Mouse (Mus musculus) bone marrow, adult 2 months (tissue): Measurements from ENCODE around the gene 2210010C04Rik. TPM values are rescaled to one million over a fixed set of nuclear protein-coding genes. Genes with fewer than 3 reads are reported as not detected.
"Not testable (repeated sequence)": the region's sequence is repeated elsewhere in the genome, so short reads cannot be mapped to it uniquely, and the experiment has no call there.

Experiments
- H3K27ac ChIP-seq: fragments of 200-500 bp; 2 replicates; pipeline ENCODE4 v1.5.1; 2012; ENCODE audit warnings: low read depth, mild to moderate bottlenecking, control low read depth, inconsistent platforms, low read length; ENCODE audit not compliant: control insufficient read depth, poor library complexity, insufficient read depth
- H3K4me1 ChIP-seq: fragments of 200-500 bp; 2 replicates; pipeline ENCODE4 v1.6.1; 2011; ENCODE audit warnings: low read length; ENCODE audit not compliant: control insufficient read depth, insufficient read depth
- H3K4me3 ChIP-seq: fragments of 200-500 bp; replicated peaks from 2 replicates; pipeline ENCODE3; 2011; ENCODE audit warnings: mild to moderate bottlenecking, low read depth, low read length, control low read depth; ENCODE audit not compliant: control insufficient read depth
- POLR2A ChIP-seq: fragments of 200-500 bp; IDR thresholded peaks from 2 replicates; pipeline ENCODE4 v1.6.1; 2011; ENCODE audit warnings: low read depth, mild to moderate bottlenecking, control low read depth, low read length, borderline replicate concordance; ENCODE audit not compliant: control insufficient read depth
- WGBS: fragments of 180-500 bp; shearing (Covaris S2); methylation state at CpG from one replicate; pipeline ENCODE4 v1.1.7; 2018; 5-methylcytosine and 5-hydroxymethylcytosine counted together
- polyA plus RNA-seq: library from polyadenylated mRNA; stranded (reverse); fragments of >200 nt; gene quantifications from 2 replicates; pipeline ENCODE4 v1.2.4, GENCODE M21; 2011; ENCODE audit warnings: low replicate concordance; ENCODE audit not compliant: missing spikeins, insufficient read depth, insufficient read length

2210010C04Rik gene
- polyA plus RNA-seq, 1 experiment: not detected

DNA sequence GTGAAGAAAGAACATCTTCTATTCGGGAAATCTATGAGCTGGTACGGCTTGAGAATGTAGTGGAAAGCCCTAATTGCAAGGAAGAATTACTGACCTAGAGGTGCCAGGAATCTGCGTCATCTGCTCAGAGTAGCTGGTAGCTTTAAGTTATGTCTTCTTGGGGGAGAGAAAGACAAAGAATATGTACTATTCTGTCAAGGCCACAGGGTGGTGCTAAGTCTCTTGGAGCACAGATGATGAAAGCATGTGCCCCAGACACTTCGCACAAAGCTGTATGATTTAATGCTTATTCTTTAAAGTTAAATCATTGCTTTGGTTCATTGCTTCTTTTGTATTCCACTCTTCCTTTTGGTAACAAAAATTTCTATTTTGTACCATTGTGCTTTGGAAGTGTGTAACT is 20.2 kb downstream of the 2210010C04Rik start:
- H3K4me1 ChIP-seq: no peaks in the 10 kb centered on the region; the same call in 1 of the 2 replicates
- no peak overlapping the region for H3K27ac ChIP-seq
- no peak for TF ChIP-seq POLR2A
- WGBS: 54% methylated on average over 4 of the region's 4 CpGs
- H3K4me3 ChIP-seq: no peak overlapping the region

DNA sequence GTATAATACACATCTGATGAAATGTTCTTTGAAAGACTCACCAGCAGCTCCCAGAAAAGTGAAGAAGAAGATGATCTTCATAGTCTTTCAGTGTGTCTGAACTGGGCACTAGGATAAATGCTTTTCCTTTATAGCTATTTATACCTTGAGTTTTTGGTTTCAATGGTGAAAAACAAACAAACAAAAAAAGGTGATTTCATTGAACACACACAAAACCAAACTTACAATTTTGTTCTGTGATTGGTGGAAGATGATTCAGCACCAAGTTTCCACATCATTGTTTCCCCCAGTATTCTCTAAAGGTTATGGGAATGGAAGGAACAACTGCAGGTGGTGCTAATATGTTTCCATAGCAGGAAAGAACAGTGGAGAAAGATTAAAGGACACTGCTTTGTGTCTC is 35.9 kb downstream of the 2210010C04Rik start, which contains the start of gene Gm2663:
Gene Gm2663 (minus strand): TSS at position 101 of the 400 bp plus-strand sequence.
- not testable (repeated sequence) for H3K4me3 ChIP-seq

More for the DNA sequence above, 35.9 kb downstream of the 2210010C04Rik start, which contains the start of gene Gm2663:
- not testable (repeated sequence) for H3K27ac ChIP-seq, H3K4me1 ChIP-seq

Other genes with a start within 250 kb of the 2210010C04Rik start
- not detected in 2 replicates for gene Moxd2, start 148.0 kb downstream of the 2210010C04Rik start, polyA plus RNA-seq
- not detected in 2 replicates for gene Prss58, start 135.1 kb downstream of the 2210010C04Rik start, polyA plus RNA-seq
- not detected in 2 replicates for gene 1700074P13Rik, start 95.0 kb downstream of the 2210010C04Rik start, polyA plus RNA-seq
- not detected in 2 replicates for gene Gm4744, start 83.6 kb downstream of the 2210010C04Rik start, polyA plus RNA-seq
- not detected in 2 replicates for gene 1810009J06Rik, start 70.8 kb downstream of the 2210010C04Rik start, polyA plus RNA-seq
- gene Gm2663, start 36.0 kb downstream of the 2210010C04Rik start, polyA plus RNA-seq: not detected in 2 replicates